Mouse (Mus musculus) limb, embryonic 12.5 days (tissue): ENCODE data around the gene Lin7a. TPM values are rescaled to one million over a fixed set of nuclear protein-coding genes. Genes with fewer than 3 reads are reported as not detected.

Source experiments
- ATAC-seq: fragments of 200-750 bp; cut with Nextera tagmentation; 2 replicates; pipeline ENCODE4 v1.8.0; 2017; ENCODE audit warnings: low read depth, moderate TSS enrichment; ENCODE audit not compliant: insufficient number of reproducible peaks, insufficient read depth, low FRiP score, low TSS enrichment
- H3K27ac ChIP-seq: fragments of 300-500 bp; sonication (generic); 2 replicates; pipeline ENCODE4 v1.5.1; 2016; ENCODE audit warnings: mild to moderate bottlenecking, moderate library complexity
- H3K27me3 ChIP-seq: fragments of 300-500 bp; sonication (generic); 2 replicates; pipeline ENCODE4 v1.6.1; 2016; ENCODE audit warnings: mild to moderate bottlenecking, moderate library complexity
- H3K36me3 ChIP-seq: fragments of 300-500 bp; sonication (generic); 2 replicates; pipeline ENCODE4 v1.6.1; 2016; ENCODE audit warnings: mild to moderate bottlenecking, moderate library complexity
- H3K4me1 ChIP-seq: fragments of 300-500 bp; sonication (generic); replicated peaks from 2 replicates; pipeline ENCODE4 v1.6.1; 2016
- H3K4me2 ChIP-seq: fragments of 300-500 bp; sonication (generic); 2 replicates; pipeline ENCODE4 v1.6.1; 2016; ENCODE audit warnings: mild to moderate bottlenecking, moderate library complexity
- H3K4me3 ChIP-seq: fragments of 300-500 bp; sonication (generic); replicated peaks from 2 replicates; pipeline ENCODE4 v1.5.1; 2016; ENCODE audit warnings: mild to moderate bottlenecking
- H3K9ac ChIP-seq: fragments of 300-500 bp; sonication (generic); replicated peaks from 2 replicates; pipeline ENCODE4 v1.6.1; 2016; ENCODE audit warnings: mild to moderate bottlenecking, moderate library complexity
- H3K9me3 ChIP-seq: fragments of 300-500 bp; sonication (generic); 2 replicates; pipeline ENCODE4 v1.6.1; 2016; ENCODE audit warnings: mild to moderate bottlenecking, moderate library complexity
- WGBS: fragments of 180-500 bp; shearing (Covaris S2); methylation state at CpG from one replicate; pipeline ENCODE4 v1.1.7; 2016; 5-methylcytosine and 5-hydroxymethylcytosine counted together
- polyA plus RNA-seq: library from polyadenylated mRNA; unstranded; fragments of >200 nt; fragmentation: Nextera tagmentation; extraction: Ambion mirVana; gene quantifications from 2 replicates; pipeline ENCODE4 v1.2.1, GENCODE M21; 2016

Lin7a gene
- polyA plus RNA-seq, 1 experiment from 2014 or later = 2.4 TPM

GRCm38 (mm10) chr10:107230081-107230850, 41.2 kb upstream of the Lin7a start:
- H3K27me3 ChIP-seq = no peaks in the 10 kb centered on the region
- WGBS = 84% methylated on average over 8 of the region's 8 CpGs

GRCm38 (mm10) chr10:107230851-107231130, 40.7 kb upstream of the Lin7a start:
- Histone ChIP-seq H3K9ac (no peak overlapping the region), H3K27ac (no peak overlapping the region), H3K4me3 (no peak overlapping the region), H3K36me3 (no peaks in the 10 kb centered on the region), H3K27me3 (no peaks in the 10 kb centered on the region), H3K4me2 (no peak overlapping the region), H3K9me3 (no peaks in the 10 kb centered on the region), H3K4me1 (no peaks in the 10 kb centered on the region)
- WGBS = 94% methylated on average over 1 of the region's 1 CpGs
- no peak for ATAC-seq

More at GRCm38 (mm10) chr10:107230081-107230850, 41.2 kb upstream of the Lin7a start:
- Histone ChIP-seq H3K4me3 (no peak overlapping the region), H3K4me2 (no peak overlapping the region), H3K9me3 (no peaks in the 10 kb centered on the region), H3K36me3 (no peaks in the 10 kb centered on the region), H3K27ac (no peak overlapping the region), H3K9ac (no peak overlapping the region), H3K4me1 (no peaks in the 10 kb centered on the region)
- no peak for ATAC-seq

- WGBS = 88% methylated on average over 4 of the region's 4 CpGs
- no peaks in the 10 kb centered on the region for H3K9me3 ChIP-seq
- no peaks in the 10 kb centered on the region for H3K4me1 ChIP-seq
- H3K27me3 ChIP-seq = no peaks in the 10 kb centered on the region
- no peak overlapping the region for H3K4me2 ChIP-seq
- H3K9ac ChIP-seq = no peak overlapping the region
- no peak overlapping the region for H3K27ac ChIP-seq
- no peaks in the 10 kb centered on the region for H3K36me3 ChIP-seq
- H3K4me3 ChIP-seq = no peak overlapping the region
- no peak for ATAC-seq
Measured at GRCm38 (mm10) chr10:107231421-107232010, 40.0 kb upstream of the Lin7a start.

GRCm38 (mm10) chr10:107232491-107233110, 38.9 kb upstream of the Lin7a start:
- H3K4me1 ChIP-seq = no peaks in the 10 kb centered on the region
- no peak overlapping the region for H3K4me2 ChIP-seq
- no peaks in the 10 kb centered on the region for H3K36me3 ChIP-seq
- WGBS = 88% methylated on average over 2 of the region's 2 CpGs
- H3K27ac ChIP-seq = no peak overlapping the region
- no peaks in the 10 kb centered on the region for H3K9me3 ChIP-seq
- H3K9ac ChIP-seq = no peak overlapping the region
- H3K4me3 ChIP-seq = no peak overlapping the region
- no peak for ATAC-seq
- H3K27me3 ChIP-seq = no peaks in the 10 kb centered on the region

- Histone ChIP-seq H3K27me3 (no peaks in the 10 kb centered on the region), H3K4me1 (no peaks in the 10 kb centered on the region), H3K4me3 (no peak overlapping the region), H3K9me3 (no peaks in the 10 kb centered on the region), H3K36me3 (no peaks in the 10 kb centered on the region), H3K27ac (no peak overlapping the region), H3K9ac (no peak overlapping the region), H3K4me2 (no peak overlapping the region)
- ATAC-seq = no peak
- 81% methylated on average over 2 of the region's 2 CpGs for WGBS
Measured at GRCm38 (mm10) chr10:107233221-107233620, 38.3 kb upstream of the Lin7a start.

- no peak overlapping the region for H3K9ac ChIP-seq
- WGBS = 78% methylated on average over 4 of the region's 4 CpGs
- no peaks in the 10 kb centered on the region for H3K36me3 ChIP-seq
- H3K27me3 ChIP-seq = no peaks in the 10 kb centered on the region
- no peak overlapping the region for H3K27ac ChIP-seq
- H3K4me2 ChIP-seq = no peak overlapping the region
- no peaks in the 10 kb centered on the region for H3K4me1 ChIP-seq
- no peak for ATAC-seq
- no peak overlapping the region for H3K4me3 ChIP-seq
- no peaks in the 10 kb centered on the region for H3K9me3 ChIP-seq
Measured at GRCm38 (mm10) chr10:107233825-107234224, 37.7 kb upstream of the Lin7a start.

- WGBS = 82% methylated on average over 7 of the region's 7 CpGs
- H3K9me3 ChIP-seq = no peaks in the 10 kb centered on the region
Measured at GRCm38 (mm10) chr10:107234421-107235400, 36.8 kb upstream of the Lin7a start.

GRCm38 (mm10) chr10:107235496-107235895, 36.0 kb upstream of the Lin7a start:
- Histone ChIP-seq H3K9me3 (no peaks in the 10 kb centered on the region), H3K9ac (no peak overlapping the region), H3K27me3 (no peaks in the 10 kb centered on the region), H3K4me3 (no peak overlapping the region), H3K27ac (no peak overlapping the region), H3K36me3 (no peaks in the 10 kb centered on the region), H3K4me2 (no peak overlapping the region), H3K4me1 (no peaks in the 10 kb centered on the region)
- ATAC-seq = no peak
- 84% methylated on average over 3 of the region's 3 CpGs for WGBS

More at GRCm38 (mm10) chr10:107234421-107235400, 36.8 kb upstream of the Lin7a start:
- no peak overlapping the region for H3K4me3 ChIP-seq
- no peak overlapping the region for H3K9ac ChIP-seq
- no peak overlapping the region for H3K27ac ChIP-seq
- no peaks in the 10 kb centered on the region for H3K27me3 ChIP-seq
- ATAC-seq = no peak
- no peaks in the 10 kb centered on the region for H3K4me1 ChIP-seq
- no peaks in the 10 kb centered on the region for H3K36me3 ChIP-seq
- H3K4me2 ChIP-seq = no peak overlapping the region

DNA sequence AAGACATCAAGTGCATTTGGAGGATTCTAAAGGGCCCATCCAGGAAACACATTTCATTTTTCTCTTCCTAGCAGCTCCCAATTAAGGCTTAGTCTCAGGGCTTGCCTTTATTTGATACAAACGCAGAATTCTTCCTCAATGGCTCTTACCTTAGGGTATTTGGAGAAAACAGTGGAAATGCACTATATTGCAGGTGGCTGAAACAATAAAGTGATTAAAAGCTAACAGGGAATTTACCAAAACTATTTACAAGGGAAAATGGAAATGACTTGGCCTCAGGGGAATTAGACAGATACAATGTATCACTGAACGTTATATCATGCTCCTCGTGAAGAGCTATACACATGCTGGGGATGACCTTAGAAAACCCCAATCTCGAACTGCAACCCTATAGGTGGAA, 35.3 kb upstream of the Lin7a start:
- WGBS = 81% methylated on average over 4 of the region's 4 CpGs
- no peak overlapping the region for H3K9ac ChIP-seq
- no peak for ATAC-seq
- H3K4me2 ChIP-seq = no peak overlapping the region
- no peaks in the 10 kb centered on the region for H3K9me3 ChIP-seq
- no peaks in the 10 kb centered on the region for H3K36me3 ChIP-seq
- no peaks in the 10 kb centered on the region for H3K27me3 ChIP-seq
- H3K4me3 ChIP-seq = no peak overlapping the region
- H3K4me1 ChIP-seq = no peaks in the 10 kb centered on the region
- H3K27ac ChIP-seq = no peak overlapping the region

GRCm38 (mm10) chr10:107237076-107237475, 34.4 kb upstream of the Lin7a start:
- H3K4me1 ChIP-seq = no peaks in the 10 kb centered on the region
- WGBS = 86% methylated on average over 2 of the region's 2 CpGs
- H3K4me2 ChIP-seq = no peak overlapping the region
- H3K9ac ChIP-seq = no peak overlapping the region
- H3K36me3 ChIP-seq = no peaks in the 10 kb centered on the region
- H3K4me3 ChIP-seq = no peak overlapping the region
- no peaks in the 10 kb centered on the region for H3K9me3 ChIP-seq
- no peak for ATAC-seq
- no peak overlapping the region for H3K27ac ChIP-seq
- no peaks in the 10 kb centered on the region for H3K27me3 ChIP-seq

- Histone ChIP-seq H3K4me2 (no peak overlapping the region), H3K36me3 (no peaks in the 10 kb centered on the region), H3K27me3 (no peaks in the 10 kb centered on the region), H3K4me3 (no peak overlapping the region), H3K9me3 (no peaks in the 10 kb centered on the region), H3K4me1 (no peaks in the 10 kb centered on the region), H3K9ac (no peak overlapping the region), H3K27ac (no peak overlapping the region)
- 100% methylated on average over 1 of the region's 1 CpGs for WGBS
- no peak for ATAC-seq
Measured at GRCm38 (mm10) chr10:107237736-107238135, 33.8 kb upstream of the Lin7a start.
